Mouse (Mus musculus) liver, postnatal 0 days (tissue): ENCODE measurements at regions not wholly inside any gene's neighbourhood (a gene's known extent, or its start where the extent isn't known, plus 50 kb on each side); places are given as distances from the start of the nearest gene placed in this dataset.

Experiments used
- ATAC-seq: fragments of 200-750 bp; cut with Nextera tagmentation; 2 replicates; pipeline ENCODE4 v1.8.0; 2017; ENCODE audit warnings: mild to moderate bottlenecking, moderate library complexity
- DNase-seq: peaks from one replicate; pipeline ENCODE4 v3.0.0-alpha.2; 2016
- H3K27ac ChIP-seq: fragments of 300-500 bp; sonication (generic); 2 replicates; pipeline ENCODE4 v1.5.1; 2014; ENCODE audit warnings: antibody characterized with exemption, moderate library complexity, mild to moderate bottlenecking, low read depth
- H3K27me3 ChIP-seq: fragments of 300-500 bp; sonication (generic); 2 replicates; pipeline ENCODE4 v1.6.1; 2014; ENCODE audit warnings: low read length, control low read depth, mixed read lengths; ENCODE audit not compliant: insufficient read depth
- H3K36me3 ChIP-seq: fragments of 300-500 bp; sonication (generic); replicated peaks from 2 replicates; pipeline ENCODE4 v1.6.1; 2014; ENCODE audit warnings: mild to moderate bottlenecking, control low read depth, low read length, moderate library complexity, mixed read lengths; ENCODE audit not compliant: insufficient read depth
- H3K4me1 ChIP-seq: fragments of 300-500 bp; sonication (generic); 2 replicates; pipeline ENCODE4 v1.6.1; 2014; ENCODE audit warnings: antibody characterized with exemption, mild to moderate bottlenecking, control low read depth; ENCODE audit not compliant: insufficient read depth
- H3K4me2 ChIP-seq: fragments of 300-500 bp; sonication (generic); 2 replicates; pipeline ENCODE4 v1.6.1; 2014; ENCODE audit warnings: low read depth, mild to moderate bottlenecking, low read length, moderate library complexity, mixed read lengths
- H3K4me3 ChIP-seq: fragments of 300-500 bp; sonication (generic); 2 replicates; pipeline ENCODE4 v1.5.1; 2014; ENCODE audit warnings: low read depth, low read length
- H3K9ac ChIP-seq: fragments of 300-500 bp; sonication (generic); replicated peaks from 2 replicates; pipeline ENCODE4 v1.6.1; 2014; ENCODE audit warnings: mild to moderate bottlenecking, moderate library complexity
- H3K9me3 ChIP-seq: fragments of 300-500 bp; sonication (generic); 2 replicates; pipeline ENCODE4 v1.6.1; 2016; ENCODE audit warnings: mild to moderate bottlenecking, control low read depth, low read length, mixed read lengths
- CTCF ChIP-seq: sonication (generic); IDR thresholded peaks from 2 replicates; pipeline ENCODE4 v1.5.1; 2016; ENCODE audit warnings: antibody characterized with exemption, low read depth
- EP300 ChIP-seq: IDR thresholded peaks from 2 replicates; pipeline ENCODE4 v1.6.1; 2016; ENCODE audit warnings: antibody characterized with exemption, low read depth, mild to moderate bottlenecking
- WGBS: fragments of 180-500 bp; shearing (Covaris S2); extraction: QIAGEN DNeasy Blood & Tissue Kit; methylation state at CpG from one replicate; pipeline ENCODE4 v1.1.7; 2014; ENCODE audit not compliant: insufficient replicate concordance; 5-methylcytosine and 5-hydroxymethylcytosine counted together

DNA sequence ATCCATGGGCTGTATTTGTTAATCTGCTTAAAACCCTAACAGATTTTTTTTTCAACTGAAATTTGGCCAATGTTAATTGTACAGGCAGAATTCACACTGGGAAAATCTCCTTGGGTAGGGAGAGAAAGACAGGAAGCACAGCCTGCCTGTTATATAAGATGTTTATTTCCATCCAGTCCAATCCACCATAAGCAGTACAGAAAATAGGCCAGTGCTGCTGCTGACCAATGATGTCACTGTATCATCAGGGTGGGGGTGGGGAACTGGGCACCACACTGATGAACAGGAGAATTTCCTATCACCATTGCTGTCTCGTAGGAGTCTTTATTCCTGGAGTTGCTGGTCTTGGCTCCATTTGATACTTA, 320.0 kb upstream of the Dcn start:
- DNase-seq, result no peak
- Histone ChIP-seq H3K9ac (no peak overlapping the region), H3K4me2 (no peak overlapping the region), H3K27me3 (no peaks in the 10 kb centered on the region), H3K4me1 (no peaks in the 10 kb centered on the region), H3K36me3 (no peaks in the 10 kb centered on the region), H3K4me3 (no peak overlapping the region), H3K27ac (no peak overlapping the region), H3K9me3 (no peaks in the 10 kb centered on the region)
- TF ChIP-seq EP300 (no peak), CTCF (no peak)
- WGBS, result 81% methylated on average over 1 of the region's 1 CpGs
- no peak for ATAC-seq

DNA sequence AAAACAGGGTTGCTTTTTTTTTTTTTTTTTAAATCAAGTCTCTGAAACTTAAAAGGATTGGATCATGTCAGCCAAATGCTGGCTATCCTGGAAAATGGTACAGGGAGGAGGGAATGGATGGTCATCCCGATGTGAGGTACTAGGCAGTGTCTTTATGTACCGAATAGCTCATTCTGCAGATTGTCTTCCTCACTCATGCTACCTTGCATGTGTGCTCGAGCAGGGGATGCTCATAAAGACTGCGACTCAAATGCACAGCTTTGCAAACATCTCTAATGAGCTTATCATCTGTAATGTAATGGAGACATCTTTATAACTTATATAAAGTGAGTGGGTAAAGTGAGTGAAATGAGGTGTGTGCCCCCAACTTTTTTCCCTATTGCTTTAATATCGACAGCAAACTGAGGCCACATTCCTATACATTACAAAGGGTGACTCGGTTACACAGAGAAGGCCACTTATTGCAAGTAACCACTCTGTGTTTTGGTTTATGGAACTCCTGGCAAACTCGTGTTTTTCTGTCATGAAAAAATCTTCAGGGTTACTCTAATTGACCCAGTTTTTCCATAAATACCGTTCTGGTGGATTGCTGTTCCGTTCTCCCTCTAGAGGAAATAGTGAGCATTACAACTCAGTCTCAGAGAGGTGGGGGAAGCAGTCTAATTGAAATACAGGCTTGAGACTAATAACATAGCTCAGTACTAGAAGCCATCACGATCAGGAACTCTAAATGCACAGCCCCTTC, 319.4 kb upstream of the Dcn start:
- Histone ChIP-seq H3K27ac (no peak overlapping the region), H3K36me3 (no peaks in the 10 kb centered on the region), H3K9ac (no peak overlapping the region), H3K4me1 (no peaks in the 10 kb centered on the region), H3K27me3 (no peaks in the 10 kb centered on the region), H3K4me2 (no peak overlapping the region), H3K4me3 (no peak overlapping the region), H3K9me3 (no peaks in the 10 kb centered on the region)
- TF ChIP-seq EP300, result no peak
- peak; percentile 73 for TF ChIP-seq CTCF
- 49% methylated on average over 10 of the region's 10 CpGs for WGBS
- ATAC-seq (no peak), DNase-seq (no peak)

DNA sequence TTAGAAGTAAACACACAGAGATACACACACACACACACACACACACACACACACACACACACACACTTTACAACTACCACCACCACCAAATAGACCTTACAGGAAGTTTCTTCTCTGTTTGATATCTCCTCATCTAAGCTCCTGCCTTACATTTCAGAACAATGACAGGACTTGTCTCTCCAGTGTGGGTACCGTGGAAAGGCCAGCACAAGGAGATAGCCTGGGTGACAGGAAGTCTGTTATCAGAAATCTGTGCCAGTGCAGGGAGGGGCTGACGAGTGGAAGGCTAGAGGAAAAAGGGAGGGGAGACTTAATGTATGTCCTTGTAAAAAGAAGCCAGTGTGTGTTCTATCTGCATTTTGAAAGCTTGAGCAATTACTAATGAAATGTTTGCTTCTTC, 318.5 kb upstream of the Dcn start:
- no peak for TF ChIP-seq CTCF
- TF ChIP-seq EP300, result no peak
- Histone ChIP-seq H3K9ac (no peak overlapping the region), H3K4me2 (no peak overlapping the region), H3K4me3 (no peak overlapping the region), H3K27ac (no peak overlapping the region), H3K27me3 (no peaks in the 10 kb centered on the region), H3K9me3 (no peaks in the 10 kb centered on the region), H3K36me3 (no peaks in the 10 kb centered on the region), H3K4me1 (no peaks in the 10 kb centered on the region)
- DNase-seq (no peak), ATAC-seq (no peak)
- 9% methylated on average over 2 of the region's 2 CpGs for WGBS

DNA sequence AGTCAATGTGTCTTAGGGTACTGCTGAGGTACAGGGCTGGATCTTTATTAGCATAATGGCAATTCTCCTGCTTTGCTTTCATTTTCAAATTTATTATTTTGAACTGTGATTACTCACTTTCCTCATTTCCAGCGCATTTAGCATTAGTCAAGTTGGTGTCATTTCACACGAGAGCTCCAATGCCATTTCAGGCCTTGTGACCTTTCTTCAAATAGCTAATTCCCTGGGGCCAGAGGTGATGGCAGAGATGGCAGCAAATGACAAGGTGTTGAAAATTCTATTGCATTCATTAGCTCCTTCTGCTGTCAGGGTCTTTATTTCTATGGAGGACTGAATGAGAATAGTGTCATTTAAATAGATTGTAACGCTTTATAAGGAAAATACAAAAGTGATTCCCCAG, 300.9 kb upstream of the Dcn start:
- DNase-seq (no peak), ATAC-seq (no peak)
- Histone ChIP-seq H3K27me3 (no peaks in the 10 kb centered on the region), H3K9ac (no peak overlapping the region), H3K27ac (no peak overlapping the region), H3K36me3 (no peaks in the 10 kb centered on the region), H3K9me3 (no peaks in the 10 kb centered on the region), H3K4me3 (no peak overlapping the region), H3K4me1 (no peaks in the 10 kb centered on the region), H3K4me2 (no peak overlapping the region)
- no peak for TF ChIP-seq EP300
- no peak for TF ChIP-seq CTCF
- 70% methylated on average over 3 of the region's 3 CpGs for WGBS

DNA sequence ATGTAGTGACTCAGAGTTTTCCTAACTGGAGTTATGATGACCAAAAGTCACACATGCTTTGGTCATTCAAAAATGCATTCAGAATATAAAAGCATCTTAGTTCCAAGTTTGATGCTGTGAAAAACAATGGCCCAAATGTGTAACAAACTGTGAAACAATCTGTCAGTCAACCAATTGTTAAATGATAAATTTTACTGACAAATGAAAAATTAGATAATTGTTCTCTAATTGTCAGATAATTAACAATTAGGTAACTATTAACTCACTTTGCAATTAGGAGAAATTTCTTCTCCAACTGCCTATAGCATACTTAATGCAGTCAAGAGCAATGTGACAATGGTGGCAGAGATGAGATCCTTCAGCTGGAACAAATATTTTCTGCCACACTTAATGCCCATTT, 289.7 kb upstream of the Dcn start:
- H3K4me2 ChIP-seq, result no peak overlapping the region
- H3K27me3 ChIP-seq, result no peaks in the 10 kb centered on the region
- TF ChIP-seq CTCF (no peak), EP300 (no peak)
- ATAC-seq (no peak), DNase-seq (no peak)
- no peak overlapping the region for H3K4me3 ChIP-seq
- no peak overlapping the region for H3K9ac ChIP-seq
- no peaks in the 10 kb centered on the region for H3K4me1 ChIP-seq
- no peaks in the 10 kb centered on the region for H3K36me3 ChIP-seq
- no peak overlapping the region for H3K27ac ChIP-seq
- H3K9me3 ChIP-seq, result no peaks in the 10 kb centered on the region

DNA sequence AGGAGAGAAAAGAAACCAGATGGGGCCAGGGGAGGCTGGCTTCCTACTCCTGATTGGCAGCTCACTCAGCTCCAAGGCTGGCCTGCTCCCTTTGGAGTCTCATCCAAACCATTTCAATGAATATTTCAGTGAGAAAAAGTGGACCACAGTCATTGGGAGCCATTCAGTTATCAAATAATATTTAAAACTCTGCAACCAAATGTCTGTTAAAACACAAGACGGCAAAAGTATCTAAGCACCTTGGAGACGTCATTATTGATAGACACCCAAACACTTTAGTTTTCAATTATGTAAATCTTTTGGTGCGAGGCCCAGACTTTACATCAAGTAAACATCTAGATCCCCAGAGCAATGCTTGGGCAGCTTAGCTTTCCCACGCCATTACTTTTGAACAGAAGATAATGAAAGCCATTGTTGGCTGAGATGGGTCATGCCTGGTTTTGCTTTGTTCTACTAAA, 268.1 kb upstream of the Dcn start:
- H3K4me3 ChIP-seq, result no peak overlapping the region
- H3K4me1 ChIP-seq, result no peaks in the 10 kb centered on the region
- H3K27me3 ChIP-seq, result no peaks in the 10 kb centered on the region
- TF ChIP-seq CTCF (no peak), EP300 (no peak)
- H3K27ac ChIP-seq, result no peak overlapping the region
- no peak overlapping the region for H3K9ac ChIP-seq
- no peaks in the 10 kb centered on the region for H3K36me3 ChIP-seq
- WGBS, result 78% methylated on average over 4 of the region's 4 CpGs
- no peaks in the 10 kb centered on the region for H3K9me3 ChIP-seq
- DNase-seq (no peak), ATAC-seq (no peak)
- H3K4me2 ChIP-seq, result no peak overlapping the region
